Mouse (Mus musculus): ENCODE measurements around the gene Mlkl.
A peak's percentile ranks its signal among the peaks of the same experiment; 100 is the strongest.
"Not testable (repeated sequence)": the region's sequence is repeated elsewhere in the genome, so short reads cannot be mapped to it uniquely, and the experiment has no call there.

Gene Mlkl

GRCm38 (mm10) chr8:111313961-111314360, 24.0 kb downstream of the Mlkl start:
- not testable (repeated sequence) for DNase-seq (ENCODE audit: low spot score in 2 of 2)

GRCm38 (mm10) chr8:111312758-111313162, 25.2 kb downstream of the Mlkl start:
- DNase-seq (ENCODE audit: low spot score in 2 of 2): peak in 1 of 2 experiments; percentile 6

DNA sequence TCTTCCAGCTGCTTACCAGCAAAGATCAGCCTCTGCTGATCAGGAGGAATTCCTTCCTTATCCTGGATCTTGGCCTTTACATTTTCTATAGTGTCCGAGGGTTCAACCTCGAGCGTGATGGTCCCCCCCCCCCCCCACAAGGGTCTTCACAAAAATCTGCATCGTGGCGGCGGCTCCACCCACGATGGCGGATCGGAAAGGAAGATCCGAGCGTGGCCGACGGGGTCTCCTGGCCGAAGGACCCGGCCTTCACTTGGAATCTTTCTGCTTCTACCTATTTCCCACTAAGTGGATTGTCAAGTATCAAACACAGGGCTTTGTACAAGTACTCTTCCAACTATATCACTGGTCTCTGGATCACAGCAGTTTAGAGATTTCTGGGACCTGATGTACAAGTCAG, 28.0 kb downstream of the Mlkl start:
- DNase-seq (ENCODE audit: low spot score in 2 of 2): not testable (repeated sequence)

GRCm38 (mm10) chr8:111305031-111305730, 32.8 kb downstream of the Mlkl start:
- DNase-seq (ENCODE audit: low spot score in 2 of 2): no peak

DNA sequence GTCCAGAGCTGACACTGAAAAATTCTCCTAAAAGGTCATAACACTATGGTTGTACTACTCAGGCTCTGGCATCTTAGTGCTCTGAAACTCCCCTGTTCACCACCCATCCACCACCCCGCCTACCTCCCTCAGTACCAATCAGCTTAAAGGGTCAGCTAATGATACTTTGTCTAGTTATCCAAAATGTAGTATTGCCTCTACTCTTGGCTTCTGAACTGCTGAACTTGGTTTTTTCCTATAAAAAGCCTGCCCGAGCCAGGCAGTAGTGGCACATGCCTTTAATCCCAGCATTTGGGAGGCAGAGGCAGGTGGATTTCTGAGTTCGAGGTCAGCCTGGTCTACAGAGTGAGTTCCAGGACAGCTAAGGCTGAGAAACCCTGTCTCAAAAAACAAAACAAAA, 33.6 kb downstream of the Mlkl start:
- no peak for DNase-seq (ENCODE audit: low spot score in 2 of 2)

GRCm38 (mm10) chr8:111303076-111303803, 34.7 kb downstream of the Mlkl start:
- DNase-seq (ENCODE audit: low spot score in 2 of 2): not testable (repeated sequence)

GRCm38 (mm10) chr8:111300597-111301546, 37.1 kb downstream of the Mlkl start:
- DNase-seq (ENCODE audit: low spot score in 2 of 2): peak in 1 of 2 experiments; percentile 14

- peak; percentile 90 to 93 for DNase-seq (ENCODE audit: low spot score in 2 of 2)
Observed at GRCm38 (mm10) chr8:111299821-111300568, 38.0 kb downstream of the Mlkl start, which contains the start of gene Rfwd3. Rfwd3 (minus strand) TSS chr8:111300222.

GRCm38 (mm10) chr8:111299363-111299820, 38.6 kb downstream of the Mlkl start:
- peak; percentile 49 to 69 for DNase-seq (ENCODE audit: low spot score in 2 of 2)

DNA sequence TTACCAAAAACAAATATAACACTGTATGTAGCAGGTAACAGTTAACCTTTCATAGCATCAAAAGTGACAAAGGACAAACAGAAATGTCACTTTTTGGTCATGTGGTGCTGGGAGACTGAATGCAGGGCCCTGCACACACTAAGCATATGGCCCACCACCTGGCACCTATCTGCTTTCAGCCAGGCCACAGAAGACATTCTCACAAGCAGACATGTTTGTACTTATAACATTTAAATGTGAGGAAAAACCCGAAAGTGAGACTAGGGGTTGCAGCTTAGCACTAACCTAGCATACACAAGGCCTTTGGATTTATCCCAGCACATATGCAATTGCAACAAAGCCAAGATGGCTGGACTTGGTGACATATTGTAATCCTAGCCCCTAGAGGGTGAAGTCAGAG, 40.0 kb downstream of the Mlkl start:
- no peak for DNase-seq (ENCODE audit: low spot score in 2 of 2)

DNA sequence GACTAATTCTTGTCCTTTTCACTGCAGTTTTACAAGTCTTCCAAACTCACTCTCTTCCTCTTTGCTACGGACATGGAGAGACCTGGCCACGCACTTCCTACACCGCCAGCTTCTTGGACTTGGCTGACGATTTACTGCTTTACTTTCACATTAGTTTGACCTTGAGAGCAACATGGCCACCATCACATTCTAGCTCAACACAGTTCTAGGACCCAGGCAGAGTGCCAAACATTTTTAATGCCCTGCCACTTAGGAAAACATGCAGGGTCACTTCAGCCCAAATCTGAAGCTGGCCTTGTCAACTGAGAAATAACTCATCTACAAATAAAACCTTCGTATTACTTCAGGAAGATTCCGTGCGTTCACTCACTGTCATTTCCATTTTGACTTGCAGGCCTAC, 46.2 kb downstream of the Mlkl start:
- DNase-seq (ENCODE audit: low spot score in 2 of 2): no peak

DNA sequence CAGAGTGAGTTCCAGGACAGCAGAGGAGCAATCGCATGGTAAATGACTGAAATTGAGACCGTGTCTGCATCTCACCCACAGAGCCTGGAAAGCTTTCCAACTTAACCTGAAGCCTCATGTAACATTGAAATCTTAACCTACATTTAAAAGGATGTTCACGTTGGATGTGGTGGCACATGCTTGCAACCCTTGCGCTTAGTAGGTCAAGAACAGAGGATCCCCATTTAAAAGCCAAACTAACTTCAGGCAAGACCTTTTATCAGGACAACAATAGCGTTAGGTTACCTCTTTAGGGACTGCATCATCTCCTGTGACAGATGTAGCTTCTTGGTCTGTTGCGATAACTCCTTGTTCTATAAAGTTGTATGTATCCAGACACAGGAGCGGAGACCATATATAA, 47.4 kb downstream of the Mlkl start:
- DNase-seq (ENCODE audit: low spot score in 2 of 2): no peak

- DNase-seq (ENCODE audit: low spot score in 2 of 2): no peak
Observed at GRCm38 (mm10) chr8:111285603-111286002, 52.4 kb downstream of the Mlkl start.

DNA sequence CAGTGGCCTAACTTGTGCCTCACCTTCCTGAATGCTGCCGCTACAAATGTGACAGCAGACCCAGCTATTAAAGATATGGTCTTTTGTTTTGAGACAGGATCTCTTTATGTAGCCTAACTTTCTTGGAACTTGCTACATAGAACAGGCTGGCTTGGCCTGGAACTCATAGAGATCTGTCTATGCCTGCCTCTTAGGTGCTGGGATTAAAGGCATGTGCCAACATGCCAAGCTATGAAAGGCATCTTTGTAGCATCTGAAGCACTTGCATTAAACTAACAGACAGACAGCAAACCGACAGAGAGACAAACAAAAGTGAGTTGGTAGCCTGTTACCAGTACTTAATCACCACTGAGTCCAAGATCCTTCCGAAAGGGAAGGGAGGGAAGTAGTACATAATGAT, 55.9 kb downstream of the Mlkl start:
- no peak for DNase-seq (ENCODE audit: low spot score in 2 of 2)

DNA sequence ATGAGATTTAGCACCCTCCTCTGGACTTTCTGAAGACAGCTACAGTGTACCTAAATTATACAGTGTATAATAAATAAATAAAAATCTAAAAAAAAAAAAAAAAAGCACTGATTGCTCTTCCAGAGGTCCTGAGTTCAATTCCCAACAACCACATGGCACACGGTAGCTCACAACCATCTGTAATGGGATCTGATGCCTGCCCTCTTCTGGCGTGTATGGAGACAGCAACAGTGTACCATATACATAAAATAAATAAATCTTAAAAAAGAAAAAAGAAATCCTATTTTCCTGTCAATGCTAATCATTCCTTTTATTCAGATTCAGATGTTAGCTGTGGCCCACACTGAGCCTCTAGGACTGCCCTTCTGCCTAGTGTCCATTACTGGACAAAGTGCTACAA, 69.7 kb downstream of the Mlkl start:
- DNase-seq (ENCODE audit: low spot score in 2 of 2): no peak

DNA sequence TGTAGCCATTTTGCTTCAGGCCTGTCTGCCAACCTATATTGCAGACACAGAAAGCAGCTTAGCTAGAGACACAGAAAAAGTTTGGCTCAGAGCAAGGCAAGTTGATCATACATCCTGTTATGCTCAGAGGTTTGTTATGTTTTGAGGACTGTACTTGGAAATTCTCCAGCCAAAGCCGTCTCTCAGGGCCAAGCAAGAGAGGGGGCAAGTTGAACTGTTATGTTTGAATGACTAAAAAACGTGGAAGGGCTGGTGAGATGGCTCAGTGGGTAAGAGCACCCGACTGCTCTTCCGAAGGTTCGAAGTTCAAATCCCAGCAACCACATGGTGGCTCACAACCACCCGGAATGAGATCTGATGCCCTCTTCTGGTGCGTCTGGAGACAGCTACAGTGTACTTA, 71.8 kb downstream of the Mlkl start:
- DNase-seq (ENCODE audit: low spot score in 2 of 2): not testable (repeated sequence)

- DNase-seq (ENCODE audit: low spot score in 2 of 2): no peak
Observed at GRCm38 (mm10) chr8:111264693-111265220, 73.2 kb downstream of the Mlkl start.

DNA sequence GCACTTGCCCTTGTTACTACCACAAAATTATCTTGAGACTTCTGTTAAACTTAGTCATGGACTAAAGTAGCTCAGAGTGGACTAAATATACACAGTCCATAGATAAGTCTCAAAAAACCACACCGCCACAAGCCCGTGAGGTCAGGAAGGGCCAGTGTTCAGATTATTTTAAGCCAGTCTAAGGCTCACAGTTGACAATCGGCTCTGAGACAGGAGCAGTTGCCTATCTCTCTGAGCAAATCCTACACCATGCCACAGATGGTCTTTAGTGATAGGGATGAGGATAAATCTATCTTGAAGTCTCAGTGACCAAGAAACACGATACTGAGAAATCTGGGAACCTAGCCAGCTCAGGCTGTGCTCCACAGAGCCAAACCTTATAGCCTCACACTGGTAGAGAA, 76.0 kb downstream of the Mlkl start:
- no peak for DNase-seq (ENCODE audit: low spot score in 2 of 2)
